Mouse (Mus musculus) midbrain, embryonic 14.5 days (tissue): ENCODE measurements at regions not wholly inside any gene's neighbourhood (a gene's known extent, or its start where the extent isn't known, plus 50 kb on each side); places are given as distances from the start of the nearest gene placed in this dataset.

Experiments used
- ATAC-seq: fragments of 200-750 bp; cut with Nextera tagmentation; 2 replicates; pipeline ENCODE4 v1.8.0; 2017; ENCODE audit warnings: moderate number of reproducible peaks, moderate library complexity; ENCODE audit not compliant: low FRiP score, low TSS enrichment
- DNase-seq: peaks from one replicate; pipeline ENCODE4 v3.0.0-alpha.2; 2015
- H3K27ac ChIP-seq: fragments of 300-500 bp; sonication (generic); replicated peaks from 2 replicates; pipeline ENCODE4 v1.5.1; 2014; ENCODE audit warnings: mild to moderate bottlenecking, low read depth, low read length, moderate library complexity
- H3K27me3 ChIP-seq: fragments of 300-500 bp; sonication (generic); 2 replicates; pipeline ENCODE4 v1.6.1; 2014; ENCODE audit warnings: low read length, control low read depth, mixed read lengths; ENCODE audit not compliant: control insufficient read depth, insufficient read depth
- H3K36me3 ChIP-seq: fragments of 300-500 bp; sonication (generic); 2 replicates; pipeline ENCODE4 v1.6.1; 2014; ENCODE audit warnings: low read length, control low read depth; ENCODE audit not compliant: control insufficient read depth, insufficient read depth
- H3K4me1 ChIP-seq: fragments of 300-500 bp; sonication (generic); 2 replicates; pipeline ENCODE4 v1.6.1; 2014; ENCODE audit warnings: mild to moderate bottlenecking, antibody characterized with exemption, low read length, control low read depth; ENCODE audit not compliant: control insufficient read depth, insufficient read depth
- H3K4me2 ChIP-seq: fragments of 300-500 bp; sonication (generic); 2 replicates; pipeline ENCODE4 v1.6.1; 2014; ENCODE audit warnings: mild to moderate bottlenecking, low read length, moderate library complexity
- H3K4me3 ChIP-seq: fragments of 300-500 bp; sonication (generic); replicated peaks from 2 replicates; pipeline ENCODE4 v1.5.1; 2014; ENCODE audit warnings: low read depth, low read length
- H3K9ac ChIP-seq: fragments of 300-500 bp; sonication (generic); replicated peaks from 2 replicates; pipeline ENCODE4 v1.6.1; 2014; ENCODE audit warnings: mild to moderate bottlenecking, low read length, moderate library complexity
- H3K9me3 ChIP-seq: fragments of 300-500 bp; sonication (generic); 2 replicates; pipeline ENCODE4 v1.6.1; 2016; ENCODE audit warnings: low read length, control low read depth, mixed read lengths; ENCODE audit not compliant: control insufficient read depth
- WGBS: fragments of 180-500 bp; shearing (Covaris S2); extraction: QIAGEN DNeasy Blood & Tissue Kit; methylation state at CpG from one replicate; pipeline ENCODE4 v1.1.7; 2014; 5-methylcytosine and 5-hydroxymethylcytosine counted together

- Histone ChIP-seq H3K27me3 (no peaks in the 10 kb centered on the region), H3K9ac (no peak overlapping the region), H3K9me3 (no peaks in the 10 kb centered on the region), H3K4me2 (no peak overlapping the region), H3K4me3 (no peak overlapping the region), H3K4me1 (no peaks in the 10 kb centered on the region), H3K36me3 (no peaks in the 10 kb centered on the region), H3K27ac (no peak overlapping the region)
- no peak for DNase-seq
- WGBS: 62% methylated on average over 3 of the region's 3 CpGs
- ATAC-seq: no peak
Observed at GRCm38 (mm10) chr4:154726636-154727045, 59.0 kb upstream of the Actrt2 start.

GRCm38 (mm10) chr4:154727945-154728344 is 60.3 kb upstream of the Actrt2 start:
- no peak overlapping the region for H3K4me2 ChIP-seq
- no peak overlapping the region for H3K9ac ChIP-seq
- H3K9me3 ChIP-seq: no peaks in the 10 kb centered on the region
- WGBS: 68% methylated on average over 7 of the region's 7 CpGs
- no peak overlapping the region for H3K4me3 ChIP-seq
- H3K27me3 ChIP-seq: no peaks in the 10 kb centered on the region
- no peaks in the 10 kb centered on the region for H3K36me3 ChIP-seq
- no peaks in the 10 kb centered on the region for H3K4me1 ChIP-seq
- ATAC-seq: no peak
- DNase-seq: no peak
- no peak overlapping the region for H3K27ac ChIP-seq

GRCm38 (mm10) chr4:154730646-154731045 is 63.0 kb upstream of the Actrt2 start:
- no peak overlapping the region for H3K4me3 ChIP-seq
- no peaks in the 10 kb centered on the region for H3K27me3 ChIP-seq
- ATAC-seq (no peak), DNase-seq (no peak)
- H3K36me3 ChIP-seq: no peaks in the 10 kb centered on the region
- no peak overlapping the region for H3K27ac ChIP-seq
- H3K9ac ChIP-seq: no peak overlapping the region
- WGBS: 94% methylated on average over 5 of the region's 5 CpGs
- no peak overlapping the region for H3K4me2 ChIP-seq
- H3K4me1 ChIP-seq: no peaks in the 10 kb centered on the region
- H3K9me3 ChIP-seq: no peaks in the 10 kb centered on the region

DNA sequence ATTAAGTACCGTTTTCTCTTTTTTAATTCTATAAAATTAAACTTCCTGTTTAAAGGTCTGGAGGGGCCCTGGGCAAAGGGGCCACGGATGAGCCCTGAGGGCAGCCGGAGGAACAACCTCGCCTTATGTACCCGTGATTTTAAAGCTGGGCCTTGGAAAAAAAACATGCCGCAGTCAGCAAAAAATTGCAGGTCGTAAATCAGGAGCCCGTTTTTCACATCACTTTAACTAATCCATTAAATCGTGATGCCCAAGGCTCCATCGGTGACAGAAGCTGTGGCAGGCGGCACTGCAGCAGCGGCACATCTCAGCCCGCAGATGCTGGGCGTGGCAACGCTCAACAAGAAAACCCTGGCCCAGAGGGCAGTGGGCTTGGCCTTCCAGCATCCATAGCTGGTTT is 63.7 kb upstream of the Actrt2 start:
- 75% methylated on average over 15 of the region's 15 CpGs for WGBS
- H3K9me3 ChIP-seq: no peaks in the 10 kb centered on the region
- DNase-seq (peak; percentile 26), ATAC-seq (no peak)
- H3K27me3 ChIP-seq: no peaks in the 10 kb centered on the region
- H3K4me2 ChIP-seq: no peak overlapping the region
- H3K9ac ChIP-seq: no peak overlapping the region
- H3K4me1 ChIP-seq: no peaks in the 10 kb centered on the region
- no peak overlapping the region for H3K4me3 ChIP-seq
- H3K27ac ChIP-seq: no peak overlapping the region
- H3K36me3 ChIP-seq: no peaks in the 10 kb centered on the region

DNA sequence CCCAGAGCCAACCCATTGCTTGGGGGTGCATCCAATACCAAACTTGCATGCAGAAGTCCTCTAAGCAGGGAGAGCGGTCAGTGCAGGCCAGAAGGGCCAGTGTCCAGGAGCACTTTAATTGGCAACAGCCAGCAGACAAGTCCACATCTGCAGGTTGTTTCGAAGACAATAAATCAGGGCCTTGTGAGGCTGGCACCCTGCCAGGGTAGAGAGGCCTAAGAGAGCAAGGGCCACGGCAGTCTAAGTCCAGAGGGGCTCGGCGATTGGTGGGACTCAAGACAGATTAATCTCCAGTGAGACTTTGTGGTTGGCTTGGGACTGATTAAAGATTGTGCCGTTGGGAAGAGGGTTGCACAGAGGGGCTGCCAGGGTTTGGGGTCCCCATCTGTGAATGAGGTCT is 68.4 kb upstream of the Actrt2 start:
- no peak overlapping the region for H3K4me2 ChIP-seq
- no peak for ATAC-seq
- H3K4me3 ChIP-seq: no peak overlapping the region
- no peaks in the 10 kb centered on the region for H3K9me3 ChIP-seq
- WGBS: 64% methylated on average over 6 of the region's 6 CpGs
- H3K36me3 ChIP-seq: no peaks in the 10 kb centered on the region
- no peaks in the 10 kb centered on the region for H3K27me3 ChIP-seq
- no peaks in the 10 kb centered on the region for H3K4me1 ChIP-seq
- H3K9ac ChIP-seq: no peak overlapping the region
- no peak overlapping the region for H3K27ac ChIP-seq
- no peak for DNase-seq

DNA sequence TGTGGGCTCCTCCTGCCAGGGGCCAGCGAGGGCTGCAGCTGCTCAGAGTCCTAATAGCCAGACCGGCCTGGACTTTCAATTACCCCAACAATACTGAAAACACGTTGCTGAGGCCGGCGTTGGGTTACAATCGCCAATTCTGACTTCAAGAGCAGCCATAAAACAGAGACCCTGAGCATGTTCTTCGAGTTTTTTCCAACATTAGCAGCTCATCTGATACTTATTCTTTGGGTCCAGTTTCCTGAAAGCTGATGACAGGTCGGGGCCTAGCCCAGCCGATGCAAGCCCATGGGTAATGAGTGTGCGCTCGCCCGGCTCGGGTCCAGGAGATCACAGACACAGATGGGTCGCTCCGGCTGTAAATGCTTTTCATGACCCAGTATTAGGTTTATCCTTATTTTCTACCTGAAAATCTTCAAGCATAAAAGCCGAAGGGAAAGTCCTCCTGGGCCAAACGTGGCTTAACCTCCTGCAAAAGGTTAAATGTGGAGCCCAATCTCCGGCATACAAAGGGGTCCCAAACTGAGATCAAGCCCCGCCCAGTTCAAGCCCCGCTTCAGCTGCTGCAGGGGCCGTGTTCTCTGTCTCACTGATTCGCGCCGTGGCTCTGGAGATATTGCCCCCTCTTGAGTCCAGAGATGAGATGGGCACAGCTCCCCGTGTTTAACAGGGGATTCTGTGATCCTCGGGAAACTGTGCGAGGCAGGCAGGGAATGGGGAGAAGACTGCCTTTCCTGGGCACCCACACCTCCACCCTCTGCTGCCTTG is 73.6 kb upstream of the Actrt2 start:
- H3K4me1 ChIP-seq: no peaks in the 10 kb centered on the region
- no peaks in the 10 kb centered on the region for H3K36me3 ChIP-seq
- WGBS: 49% methylated on average over 27 of the region's 27 CpGs
- H3K4me3 ChIP-seq: no peak overlapping the region
- no peak for ATAC-seq
- no peaks in the 10 kb centered on the region for H3K9me3 ChIP-seq
- H3K4me2 ChIP-seq: no peak overlapping the region
- no peaks in the 10 kb centered on the region for H3K27me3 ChIP-seq
- no peak overlapping the region for H3K9ac ChIP-seq
- DNase-seq: peak; percentile 43
- no peak overlapping the region for H3K27ac ChIP-seq

GRCm38 (mm10) chr4:154746323-154747005 is 78.8 kb upstream of the Actrt2 start:
- H3K4me2 ChIP-seq: no peak overlapping the region
- no peak overlapping the region for H3K9ac ChIP-seq
- no peak overlapping the region for H3K27ac ChIP-seq
- H3K9me3 ChIP-seq: no peaks in the 10 kb centered on the region
- no peaks in the 10 kb centered on the region; the same call in 1 of the 2 replicates for H3K27me3 ChIP-seq
- no peaks in the 10 kb centered on the region for H3K36me3 ChIP-seq
- no peak for DNase-seq
- no peak overlapping the region for H3K4me3 ChIP-seq
- H3K4me1 ChIP-seq: no peaks in the 10 kb centered on the region
- no peak for ATAC-seq
- 90% methylated on average over 16 of the region's 16 CpGs for WGBS

GRCm38 (mm10) chr4:154747006-154747343 is 79.3 kb upstream of the Actrt2 start:
- Histone ChIP-seq H3K36me3 (no peaks in the 10 kb centered on the region), H3K4me1 (no peaks in the 10 kb centered on the region), H3K9me3 (no peaks in the 10 kb centered on the region), H3K4me3 (no peak overlapping the region), H3K4me2 (no peak overlapping the region), H3K27me3 (no peaks in the 10 kb centered on the region; the same call in 1 of the 2 replicates), H3K9ac (no peak overlapping the region), H3K27ac (no peak overlapping the region)
- ATAC-seq: no peak
- DNase-seq: no peak
- WGBS: 85% methylated on average over 4 of the region's 4 CpGs

GRCm38 (mm10) chr4:154749160-154749559 is 81.5 kb upstream of the Actrt2 start:
- no peaks in the 10 kb centered on the region for H3K4me1 ChIP-seq
- 44% methylated on average over 9 of the region's 9 CpGs for WGBS
- no peaks in the 10 kb centered on the region; the same call in 1 of the 2 replicates for H3K27me3 ChIP-seq

More at GRCm38 (mm10) chr4:154749160-154749559, 81.5 kb upstream of the Actrt2 start:
- Histone ChIP-seq H3K9me3 (no peaks in the 10 kb centered on the region), H3K4me2 (no peak overlapping the region), H3K4me3 (no peak overlapping the region), H3K36me3 (no peaks in the 10 kb centered on the region), H3K9ac (no peak overlapping the region), H3K27ac (no peak overlapping the region)
- no peak for ATAC-seq
- DNase-seq: peak; percentile 71
